Mouse (Mus musculus) mouse embryonic stem cell (cell line): ENCODE results near the gene 2610528A11Rik.

ENCODE experiments used
- in situ Hi-C, 2 experiments: fragments of 300-500 bp; cut with MboI; formaldehyde crosslinking; loops; 1 replicate in 1 of 2; 3 replicates in 1 of 2; pipeline ENCODE4 v1.14.3; 2019 to 2020; ENCODE audit warnings: low sequenced_read_pairs in 2 of 2, low pct_unique_long_range_greater_than_20kb in 1 of 2, mixed read lengths in 1 of 2; ENCODE audit not compliant: unreplicated experiment in 1 of 2

2610528A11Rik gene

DNA sequence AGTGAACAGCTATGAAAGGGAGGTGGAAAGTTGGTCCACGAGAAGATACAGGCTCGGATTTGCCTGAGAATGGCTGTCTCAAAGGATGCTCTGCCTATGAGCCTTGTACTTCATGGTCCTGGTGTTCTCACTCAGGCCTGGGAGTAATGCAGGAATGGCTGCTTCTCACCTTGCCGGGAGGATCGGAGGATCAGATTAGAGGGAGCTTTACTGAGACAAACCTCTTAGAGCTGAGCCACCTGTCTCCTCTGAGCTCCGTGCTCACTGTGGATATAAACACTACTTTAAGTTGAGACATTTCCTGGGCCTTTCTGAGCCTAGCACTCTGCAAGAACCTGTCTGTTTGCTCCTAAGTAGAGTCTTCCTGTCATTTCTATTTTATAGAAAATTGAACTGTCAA is 12.3 kb downstream of the 2610528A11Rik start:
- in situ Hi-C loops = no loop called here

DNA sequence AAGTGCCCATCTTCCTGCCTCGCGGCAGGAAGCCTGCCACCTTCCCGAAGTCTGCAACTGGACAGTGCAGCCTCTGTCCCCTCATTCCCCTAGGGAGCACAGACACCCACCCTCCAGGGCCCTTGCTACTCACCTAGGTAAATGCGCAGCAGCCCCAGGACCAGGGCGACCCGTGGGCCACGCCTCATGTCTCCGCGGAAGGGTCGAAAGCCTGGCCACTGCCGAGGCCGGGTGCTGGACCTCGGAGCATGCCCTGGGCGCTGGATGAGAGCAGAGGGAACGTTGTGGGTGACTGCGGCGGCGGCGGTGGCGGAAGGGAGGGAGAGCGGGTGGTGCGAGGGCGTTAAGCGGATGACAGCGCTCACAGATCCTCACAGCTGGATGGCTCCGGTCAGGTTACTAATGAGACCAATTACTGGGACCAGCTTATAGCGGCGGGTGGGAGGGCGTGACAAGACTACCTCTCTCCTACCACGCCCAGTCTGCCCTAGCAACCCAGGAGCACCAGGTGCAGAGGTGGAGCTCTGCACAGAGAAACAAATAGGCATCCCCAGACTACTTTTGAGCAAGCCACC is 15.8 kb downstream of the 2610528A11Rik start, which contains the start of gene Cdhr1:
TSS of gene Cdhr1 (minus strand) at position 392 of the 575 bp plus-strand sequence.
- in situ Hi-C loops = no loop called here

DNA sequence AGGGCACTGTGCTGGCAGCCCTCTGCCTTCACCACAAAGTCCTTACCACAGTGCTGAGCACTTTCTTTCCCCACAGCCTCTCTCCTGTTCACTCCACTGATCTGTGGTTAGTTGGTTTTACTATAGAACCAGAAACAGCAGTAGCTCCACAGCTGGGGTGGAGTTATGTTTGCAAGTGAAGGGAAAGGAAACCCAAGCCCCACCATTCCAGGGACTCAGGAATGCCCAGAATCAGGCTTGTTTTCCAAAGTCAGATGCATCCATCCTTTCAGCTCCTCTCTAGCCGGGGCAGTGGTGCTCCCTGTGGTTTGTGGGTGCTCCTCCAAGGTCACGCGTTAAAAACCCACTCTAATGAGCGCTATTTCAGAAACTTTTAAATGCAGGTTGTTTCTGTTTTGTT is 18.3 kb downstream of the 2610528A11Rik start:
- in situ Hi-C loops = no loop called here

DNA sequence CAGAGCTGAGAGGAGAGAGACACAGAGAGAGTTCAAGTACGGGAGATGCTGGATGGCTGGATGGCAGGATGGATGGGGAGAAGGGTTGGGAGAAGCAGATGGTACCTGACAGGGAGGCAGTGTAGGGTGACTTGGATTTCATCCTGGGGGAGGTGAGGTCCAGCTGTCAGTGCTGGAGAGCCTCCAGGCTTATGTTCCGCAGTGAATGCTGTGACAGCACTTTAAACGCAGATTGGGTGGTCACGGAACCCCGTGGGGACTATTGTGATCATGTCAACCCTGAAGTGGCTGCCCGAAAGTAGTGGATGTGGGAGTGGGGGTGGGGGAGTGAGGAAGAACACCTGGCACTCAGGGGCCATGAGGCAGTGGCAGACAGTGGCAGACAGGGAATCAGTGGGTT is 19.4 kb downstream of the 2610528A11Rik start:
- in situ Hi-C loops = no loop called here

DNA sequence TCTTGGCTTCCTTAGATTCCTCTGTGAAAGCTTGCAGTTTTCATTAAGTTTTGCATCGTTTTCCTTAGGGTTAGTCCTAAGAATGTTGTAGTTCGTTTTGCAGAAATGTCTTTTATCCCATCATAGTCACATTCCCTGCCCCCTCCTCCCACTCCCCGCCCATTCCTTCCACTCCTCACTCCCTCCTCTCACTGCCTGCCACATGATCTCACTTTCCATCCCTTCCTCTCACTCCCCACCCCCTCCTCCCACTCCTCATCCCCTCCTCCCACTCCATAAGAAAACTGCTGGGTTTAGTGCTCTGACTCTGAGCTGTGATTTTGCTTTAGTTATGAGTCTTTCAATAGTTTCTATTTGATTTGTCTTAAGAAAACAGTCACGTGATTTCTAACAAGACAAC is 30.1 kb downstream of the 2610528A11Rik start:
- in situ Hi-C loops = no loop called here

DNA sequence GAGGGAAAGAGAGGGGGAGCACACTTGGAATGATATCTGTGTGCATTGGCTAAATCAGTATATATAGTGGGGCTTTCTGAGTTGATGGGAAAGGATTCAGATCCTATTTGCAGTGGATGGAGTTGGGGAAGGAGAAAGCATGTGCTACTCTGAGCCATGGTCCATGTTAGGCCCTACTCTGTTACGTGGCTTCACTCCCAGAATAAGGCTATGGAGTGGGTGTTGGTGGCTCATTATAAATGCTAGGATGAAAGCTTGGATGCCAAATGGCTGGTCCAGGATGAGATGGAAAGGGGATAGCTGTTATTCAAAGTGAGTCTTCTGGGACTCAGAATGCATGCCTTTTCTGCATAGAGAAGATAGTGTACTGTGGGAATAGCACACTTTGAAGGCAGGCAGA is 33.1 kb downstream of the 2610528A11Rik start:
- in situ Hi-C loops = no loop called here

DNA sequence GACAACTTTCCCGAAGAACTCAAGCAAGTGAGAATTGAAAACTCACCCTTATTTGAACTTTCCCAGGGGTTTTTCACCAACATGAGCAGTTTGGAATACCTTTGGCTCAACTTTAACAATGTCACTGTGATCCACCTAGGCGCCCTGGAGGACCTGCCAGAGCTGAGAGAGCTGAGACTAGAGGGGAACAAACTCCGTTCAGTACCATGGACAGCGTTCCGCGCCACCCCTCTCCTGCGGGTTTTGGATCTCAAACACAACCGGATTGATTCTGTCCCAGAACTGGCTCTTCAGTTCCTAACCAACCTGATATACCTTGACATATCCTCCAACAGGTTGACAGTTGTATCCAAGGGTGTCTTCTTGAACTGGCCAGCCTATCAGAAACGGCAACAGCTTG is 45.3 kb downstream of the 2610528A11Rik start:
- in situ Hi-C loops = no loop called here

DNA sequence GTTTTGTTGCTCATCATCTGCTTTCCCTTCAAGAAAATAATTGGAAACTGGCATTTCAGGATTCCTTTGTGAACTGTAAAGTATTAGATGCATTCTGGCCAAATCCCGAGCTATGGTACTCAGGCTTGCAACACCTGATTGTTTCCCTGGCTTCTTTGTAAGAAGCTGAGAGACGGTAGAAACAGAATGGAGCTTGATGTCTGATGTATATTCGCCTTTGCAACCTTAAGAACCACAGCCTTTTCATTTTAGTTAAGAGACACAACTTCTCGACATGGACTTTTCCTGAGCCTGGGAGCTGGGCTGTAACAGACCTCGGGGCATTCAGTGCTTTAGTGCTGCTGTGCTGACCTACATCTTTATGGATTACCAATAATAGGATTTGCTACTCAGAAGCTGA is 46.2 kb downstream of the 2610528A11Rik start, which contains the start of gene Lrit2:
TSS of gene Lrit2 (plus strand) at position 301 of the 400 bp plus-strand sequence.
- in situ Hi-C loops = no loop called here

DNA sequence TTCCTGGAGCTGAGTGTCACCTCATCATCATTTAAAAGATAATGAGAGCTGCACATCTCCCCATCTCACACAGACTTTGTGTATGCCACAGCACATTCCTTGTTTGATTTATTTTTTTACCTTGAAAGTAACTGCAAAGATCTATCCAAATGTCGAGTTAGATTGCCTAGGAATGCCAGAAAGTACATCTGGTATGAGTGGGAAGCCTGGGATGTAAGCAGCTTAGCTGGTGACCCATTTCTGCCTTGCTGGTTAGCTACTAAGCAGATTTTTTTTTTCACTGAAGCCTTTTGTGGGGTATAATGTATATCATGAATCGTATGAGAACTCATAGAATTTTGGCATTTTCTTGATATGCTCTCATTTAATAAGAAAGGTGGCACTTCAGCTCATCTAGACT is 47.2 kb downstream of the 2610528A11Rik start:
- in situ Hi-C loops = no loop called here

DNA sequence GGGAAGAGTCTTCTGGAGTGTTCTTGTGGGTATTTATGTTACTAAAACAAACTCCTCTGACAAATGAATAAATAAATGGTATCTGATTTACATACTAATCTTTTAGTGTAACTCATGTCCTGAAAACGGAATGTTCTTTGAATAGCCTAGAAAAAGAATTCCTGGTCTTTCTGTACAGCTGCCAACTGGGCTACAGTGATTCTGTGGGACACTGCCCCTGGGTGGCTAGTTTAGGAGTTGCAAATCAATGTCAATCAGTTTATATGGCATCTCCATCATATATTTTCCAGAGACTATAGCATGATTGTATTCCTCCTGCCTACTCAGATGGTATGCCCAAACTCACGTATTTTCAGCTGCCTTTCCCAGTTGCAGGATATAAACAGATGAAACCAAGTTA is 49.0 kb downstream of the 2610528A11Rik start:
- in situ Hi-C loops = no loop called here
